Mouse (Mus musculus) adrenal gland, adult (tissue): Measurements from ENCODE around the gene Ddi1.
"Not testable (repeated sequence)": the region's sequence is repeated elsewhere in the genome, so short reads cannot be mapped to it uniquely, and the experiment has no call there.

Experiments
- DNase-seq, 2 experiments: peaks; one replicate each; pipeline ENCODE4 v3.0.0; 2022 to 2023; ENCODE audit warnings: low spot score in 1 of 2; ENCODE audit not compliant: inconsistent age in 2 of 2

The Ddi1 gene

GRCm38 (mm10) chr9:6269796-6270280, at the start of gene Ddi1:
Gene Ddi1, minus strand, starts transcription at chr9:6269846.
- DNase-seq, result no peak

DNA sequence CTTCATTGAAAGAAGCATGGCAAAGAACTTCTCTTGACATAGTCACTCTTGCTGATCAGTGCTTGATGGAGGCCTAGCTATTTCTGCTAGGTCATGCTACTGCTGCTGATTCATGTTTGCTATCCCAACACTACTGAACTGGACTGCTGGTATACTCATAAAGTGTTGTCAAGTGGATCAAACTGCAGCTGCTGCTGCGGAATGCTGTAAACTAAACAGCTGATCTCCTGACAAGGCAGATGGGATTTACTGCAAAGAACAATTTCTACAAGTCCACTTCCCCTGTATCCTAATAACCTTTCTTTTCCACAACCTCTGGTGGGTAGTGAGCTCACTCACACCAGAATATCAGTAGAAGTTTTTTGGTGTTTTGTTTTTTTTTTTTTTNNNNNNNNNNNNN, 47.5 kb upstream of the Ddi1 start:
- no peak for DNase-seq

- DNase-seq, result no peak
Observed at GRCm38 (mm10) chr9:6305847-6306246, 36.2 kb upstream of the Ddi1 start.

- DNase-seq, result no peak
Observed at GRCm38 (mm10) chr9:6304590-6304989, 34.9 kb upstream of the Ddi1 start.

DNA sequence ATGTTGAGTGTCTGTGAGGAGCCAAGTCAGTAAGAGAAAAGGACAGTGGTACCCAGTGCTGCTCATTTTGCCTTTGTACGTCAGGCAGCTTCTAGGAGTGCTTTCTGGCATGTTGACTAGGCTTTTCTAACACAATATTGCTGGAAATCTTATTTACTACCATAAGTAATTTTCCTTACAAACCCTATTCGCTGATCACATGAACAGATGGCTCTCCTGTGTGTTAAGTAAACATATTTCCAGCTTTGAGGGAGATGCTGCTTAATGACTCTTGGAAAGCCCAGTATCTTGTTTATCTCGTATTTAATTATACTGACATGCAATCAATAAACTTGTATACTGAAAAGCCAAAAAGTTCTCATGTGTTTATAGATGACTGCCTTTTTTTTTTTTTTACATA, 32.4 kb upstream of the Ddi1 start:
- DNase-seq, result no peak

GRCm38 (mm10) chr9:6298547-6298946, 28.9 kb upstream of the Ddi1 start:
- no peak for DNase-seq

DNA sequence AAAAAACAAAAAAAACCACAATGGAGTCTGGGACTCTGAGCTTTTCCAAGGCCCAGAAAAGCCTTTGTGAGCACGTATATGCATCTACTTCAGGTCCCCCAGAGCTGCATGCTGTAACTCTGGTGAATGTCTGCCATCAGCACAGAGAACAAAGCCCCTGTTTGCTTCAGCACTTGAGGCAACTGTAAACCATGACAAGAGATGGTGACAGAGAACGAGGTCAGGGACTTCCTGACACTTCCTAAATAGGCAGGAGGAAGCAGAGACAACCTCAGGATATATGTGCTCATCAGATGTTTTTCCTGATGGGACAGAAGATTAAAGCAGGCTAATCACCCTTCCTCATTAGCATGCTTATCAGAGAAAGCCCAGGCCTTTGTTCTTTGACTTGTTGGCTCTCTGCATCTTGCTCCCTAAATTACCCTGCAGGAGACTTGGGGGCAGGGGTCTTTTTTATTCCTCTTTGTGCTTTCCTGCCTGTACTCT, 19.6 kb upstream of the Ddi1 start:
- no peak for DNase-seq

DNA sequence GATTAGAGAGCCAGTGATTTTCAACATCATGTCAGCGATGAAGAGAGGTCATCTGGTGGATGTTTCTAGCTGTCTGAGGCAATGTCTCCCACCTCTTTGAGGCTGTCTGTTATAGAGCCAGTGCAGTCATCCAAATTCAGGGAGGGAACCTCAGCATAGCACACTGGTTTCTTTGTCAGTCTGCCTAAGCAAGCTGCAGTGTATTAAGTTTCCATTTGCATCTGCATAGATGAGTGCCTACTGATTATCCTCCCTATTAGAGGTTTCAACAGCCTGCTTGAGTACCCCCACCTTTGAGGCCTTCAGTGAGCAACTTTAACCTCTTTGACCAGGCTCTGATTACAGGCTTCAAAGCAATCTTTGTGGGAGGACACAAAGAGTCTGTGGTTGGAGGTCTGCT, 17.1 kb upstream of the Ddi1 start:
- no peak for DNase-seq

GRCm38 (mm10) chr9:6277526-6277925, 7.9 kb upstream of the Ddi1 start:
- DNase-seq, result no peak

- no peak for DNase-seq
Observed at GRCm38 (mm10) chr9:6276395-6276794, 6.7 kb upstream of the Ddi1 start.

GRCm38 (mm10) chr9:6264820-6265219, 4.8 kb downstream of the Ddi1 start:
- peak in 1 of 2 experiments; percentile 79 for DNase-seq

DNA sequence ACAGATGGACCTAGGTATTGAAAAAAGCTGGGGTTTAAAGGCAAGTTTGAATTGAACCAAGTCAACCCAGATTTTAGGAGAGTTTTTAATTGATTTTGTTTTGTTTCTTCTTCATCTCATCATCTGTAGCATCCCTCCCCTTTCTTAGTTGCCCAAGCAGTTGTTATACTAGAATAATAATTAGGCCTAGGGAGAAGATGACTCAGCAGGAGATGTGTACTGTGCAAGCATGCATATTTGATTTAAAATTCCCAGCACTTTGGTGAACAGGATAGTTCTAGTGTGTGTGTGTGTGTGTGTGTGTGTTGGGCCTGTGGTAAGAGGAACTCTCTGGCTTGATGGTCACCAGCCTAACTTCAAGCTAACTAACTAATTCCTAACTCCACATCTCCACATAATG, 12.6 kb downstream of the Ddi1 start:
- no peak for DNase-seq

DNA sequence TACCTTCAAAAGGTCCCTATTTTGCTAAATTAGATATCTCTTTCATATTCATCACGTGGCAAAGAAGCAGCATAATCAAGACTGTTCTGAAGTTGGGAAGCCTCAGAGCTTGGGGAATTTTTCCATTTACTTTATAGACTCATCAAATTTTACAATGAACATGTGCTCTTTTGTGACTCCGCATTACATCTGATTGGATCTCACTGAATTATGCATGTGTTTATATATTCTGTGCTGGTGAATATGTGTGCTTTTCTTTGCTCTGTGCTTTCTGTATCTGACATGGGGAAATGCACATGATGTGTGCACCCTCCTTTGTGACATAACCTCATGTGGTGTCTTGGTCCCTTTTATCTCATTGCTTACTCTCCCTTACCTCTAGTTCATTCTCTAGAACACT, 17.7 kb downstream of the Ddi1 start:
- DNase-seq, result no peak

DNA sequence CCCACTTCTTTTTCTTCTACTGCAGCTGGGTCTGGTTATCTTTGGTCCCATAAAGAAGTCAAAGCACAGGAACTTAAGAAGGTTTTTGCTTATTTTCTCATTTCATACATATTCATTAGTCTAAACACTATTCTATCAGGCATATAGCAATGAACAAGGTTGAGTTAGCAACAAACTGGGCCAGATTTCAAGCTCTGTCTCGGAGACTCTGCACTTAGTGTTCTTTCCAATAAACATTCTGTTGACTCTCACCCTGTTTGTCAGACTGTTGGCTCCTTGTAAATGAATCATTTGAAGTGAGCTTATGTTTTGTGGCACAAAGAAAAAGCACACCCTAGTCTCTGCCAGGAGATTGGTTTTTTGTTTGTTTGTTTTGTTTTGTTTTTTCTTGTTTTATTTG, 19.3 kb downstream of the Ddi1 start:
- peak in 1 of 2 experiments; percentile 39 for DNase-seq

DNA sequence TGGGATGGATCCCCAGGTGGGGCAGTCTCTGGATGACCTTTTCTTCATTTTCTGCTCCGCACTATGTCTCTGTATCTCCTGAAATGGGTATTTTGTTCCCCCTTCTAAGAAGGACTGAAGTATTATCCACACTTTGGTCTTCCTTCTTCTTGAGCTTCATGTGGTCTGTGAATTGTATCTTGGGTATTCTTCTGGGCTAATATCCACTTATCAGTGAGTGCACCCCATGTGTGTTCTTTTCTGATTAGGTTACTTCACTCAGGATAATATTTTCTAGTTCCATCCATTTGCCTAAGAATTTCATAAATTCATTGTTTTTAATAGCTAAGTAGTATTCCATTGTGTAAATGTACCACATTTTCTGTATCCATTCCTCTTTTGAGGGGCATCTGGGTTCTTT, 33.7 kb downstream of the Ddi1 start:
- DNase-seq, result not testable (repeated sequence)

- DNase-seq, result no peak
Observed at GRCm38 (mm10) chr9:6217505-6217904, 52.1 kb downstream of the Ddi1 start.

DNA sequence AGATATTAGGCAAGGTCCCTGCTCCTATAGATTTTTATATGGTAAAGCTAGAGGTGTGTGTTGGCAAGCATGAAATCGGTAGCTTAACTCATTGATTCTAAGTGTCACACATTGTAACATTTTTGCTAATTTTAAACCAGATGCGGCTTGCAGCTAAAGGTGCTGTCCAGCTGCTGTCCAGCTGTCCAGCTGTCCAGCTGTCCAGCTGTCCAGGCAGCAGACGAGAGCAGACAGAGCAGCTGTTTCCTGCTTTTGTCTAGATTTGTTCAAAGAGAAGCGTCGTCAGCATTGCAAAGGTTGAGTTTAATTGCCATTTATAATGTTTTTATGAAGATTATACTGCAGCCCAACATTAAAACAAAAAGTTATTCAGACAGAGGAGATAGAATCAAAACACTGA, 56.8 kb downstream of the Ddi1 start:
- DNase-seq, result no peak
